ENCODE assay signal across 22 mouse cellular contexts in the genomic region with DNA sequence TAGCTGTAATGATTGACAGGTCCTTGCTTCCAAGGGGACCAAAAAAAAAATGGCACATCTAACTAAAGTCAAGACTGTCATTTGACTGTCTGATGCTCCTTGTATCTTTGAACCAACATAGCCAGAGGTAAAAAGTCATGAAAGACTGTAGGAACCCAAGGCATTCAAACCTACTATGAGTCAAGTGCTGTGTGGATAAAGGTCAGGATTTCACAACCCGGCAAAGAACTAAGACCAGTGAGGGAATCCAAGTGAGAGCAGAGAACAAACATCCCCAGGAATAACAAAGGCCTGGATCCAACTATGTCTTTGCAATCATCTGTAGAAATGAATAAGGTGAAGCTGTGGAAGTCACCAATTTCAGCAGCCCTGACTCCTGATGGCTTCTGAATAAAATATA.
DNase-seq lines count a peak whose midpoint lies in the region; ATAC-seq and TF ChIP-seq lines count a peak whose summit lies in the region.
"Had no signal": no experiment of that assay in that cellular context is flagged by ENCODE, and none has a peak within 500 bp of the region (broad histone marks: within the 10 kb centered on the region; RNA-seq: fewer than 3 reads in every experiment).

No protein-coding gene starts in this region.

- peak; percentile 74 for DNase-seq in heart, adult 11 months
- no peak for DNase-seq in heart, adult 9 months (ENCODE audit: low spot score in 2 of 2)
- DNase-seq in lung, postnatal 25 days (ENCODE audit: low spot score): peak; percentile 56
- DNase-seq in lung, postnatal 0 days (ENCODE audit: low spot score): no peak
- DNase-seq in adipocyte (ENCODE audit: low spot score): peak; percentile 69
- DNase-seq in gonadal fat pad, adult 2 months (ENCODE audit: low read depth): peak; percentile 70
- DNase-seq in thymus, postnatal 25 days: no peak
- DNase-seq: adrenal gland, adult 8-10 months; B cell, adult 2 months; cerebellum, adult 2 months; cerebellum, postnatal 10 days; gastrocnemius, postnatal 14 days had no signal

- H3K27me3 ChIP-seq in lung, postnatal 0 days (replicated peaks; ENCODE audit: insufficient read depth, low read length): no peaks in the 10 kb centered on the region
- H3K27me3 ChIP-seq: heart, embryonic 12.5 days; intestine, embryonic 15.5 days had no signal

- no peaks in the 10 kb centered on the region; the same call in 1 of the 2 replicates for H3K4me1 ChIP-seq in lung, postnatal 0 days (ENCODE audit: insufficient read depth, low read depth, low read length)
- H3K4me1 ChIP-seq: intestine, embryonic 15.5 days had no signal

- no peak overlapping the region for H3K27ac ChIP-seq in lung, postnatal 0 days (ENCODE audit: low read length)
- H3K27ac ChIP-seq: embryonic facial prominence, embryonic 10.5 days; forebrain, embryonic 10.5 days; hindbrain, embryonic 10.5 days; hindbrain, embryonic 14.5 days; intestine, embryonic 15.5 days had no signal

- ATAC-seq in lung, postnatal 0 days: no peak
- no peak for ATAC-seq in activated CD4-positive, CD25-positive, alpha-beta regulatory T cell, adult 4 months
- ATAC-seq: CD4-positive, CD25-positive, alpha-beta regulatory T cell, adult 4 months; forebrain, embryonic 14.5 days; intestine, embryonic 15.5 days had no signal

- WGBS in lung, postnatal 0 days: 73% methylated on average over 1 of the region's 1 CpGs

- H3K9ac ChIP-seq in lung, postnatal 0 days (replicated peaks; ENCODE audit: low read depth): no peak overlapping the region
- H3K9ac ChIP-seq: heart, embryonic 12.5 days; hindbrain, embryonic 14.5 days; intestine, embryonic 15.5 days had no signal

- H3K9me3 ChIP-seq in lung, postnatal 0 days (ENCODE audit: low read length): no peaks in the 10 kb centered on the region
- H3K9me3 ChIP-seq: forebrain, embryonic 10.5 days; hindbrain, embryonic 10.5 days; intestine, embryonic 15.5 days had no signal

- H3K4me3 ChIP-seq in lung, postnatal 0 days (ENCODE audit: low read depth, low read length): no peak overlapping the region
- H3K4me3 ChIP-seq: embryonic facial prominence, embryonic 10.5 days; forebrain, embryonic 10.5 days; heart, embryonic 12.5 days; hindbrain, embryonic 10.5 days; intestine, embryonic 15.5 days had no signal

- no peak overlapping the region for H3K4me2 ChIP-seq in lung, postnatal 0 days (replicated peaks; ENCODE audit: low read depth, low read length)
- H3K4me2 ChIP-seq: heart, embryonic 12.5 days; hindbrain, embryonic 14.5 days; intestine, embryonic 15.5 days had no signal

- TF ChIP-seq CTCF in lung, postnatal 0 days (IDR thresholded peaks at IDR 0.05): no peak

- H3K36me3 ChIP-seq in lung, postnatal 0 days (ENCODE audit: insufficient read depth, low read length): no peaks in the 10 kb centered on the region
- H3K36me3 ChIP-seq: embryonic facial prominence, embryonic 10.5 days; forebrain, embryonic 10.5 days; G1E; heart, embryonic 12.5 days; hindbrain, embryonic 10.5 days; intestine, embryonic 15.5 days had no signal

- no peak for TF ChIP-seq EP300 in lung, postnatal 0 days (IDR thresholded peaks at IDR 0.05)

Comparison
In these comparisons a context has a peak if more than half of its experiments do, and no peak if none do; other contexts are left out.
1. DNase-seq: peak in heart, adult 11 months (single experiment), lung, postnatal 25 days (single experiment), adipocyte (single experiment) and gonadal fat pad, adult 2 months (single experiment); none in heart, adult 9 months (0 of 2), lung, postnatal 0 days (single experiment) and thymus, postnatal 25 days (single experiment).